Mouse (Mus musculus): ENCODE results near the gene Iqck. TPM values are rescaled to one million over a fixed set of nuclear protein-coding genes. Genes with fewer than 3 reads are reported as not detected.

Iqck gene
- polyA plus RNA-seq, 2 experiments: 0.22 to 0.40 TPM

- DNase-seq (ENCODE audit: low read depth in 3 of 3, low spot score in 3 of 3) (no peak), ATAC-seq (ENCODE audit: insufficient read depth) (0 out of 2 replicates have a peak, but pooled peaks have one; percentile 11)
- H3K36me3 ChIP-seq (replicated peaks; ENCODE audit: control insufficient read depth, insufficient read depth, low read depth): peaks cover 33% of the 10 kb centered on the region
- H3K4me3 ChIP-seq (ENCODE audit: insufficient read depth in 1 of 2, low read depth in 2 of 2, low read length in 2 of 2): no peak overlapping the region
- TF ChIP-seq CTCF (IDR thresholded peaks at IDR 0.05; ENCODE audit: low read depth) (no peak), EP300 (IDR thresholded peaks at IDR 0.05; ENCODE audit: low read depth) (no peak)
- peaks cover 0 to 2% of the 10 kb centered on the region in 2 experiments; a peak in 3 of 4 replicates for H3K4me1 ChIP-seq (replicated peaks; ENCODE audit: control insufficient read depth in 2 of 2, insufficient read depth in 2 of 2, low read length in 1 of 2)
- no peak overlapping the region for H3K4me2 ChIP-seq (ENCODE audit: low read depth)
- H3K27me3 ChIP-seq (ENCODE audit: control insufficient read depth, insufficient read depth, low read length): no peaks in the 10 kb centered on the region
- WGBS (ENCODE audit: insufficient replicate concordance): 46% methylated on average over 5 of the region's 5 CpGs
- H3K9ac ChIP-seq (replicated peaks): no peak overlapping the region
- H3K27ac ChIP-seq: no peak overlapping the region
- H3K9me3 ChIP-seq (ENCODE audit: control insufficient read depth, low read length): no peaks in the 10 kb centered on the region
Measured at GRCm38 (mm10) chr7:118849543-118850250, 5.9 kb upstream of the Iqck start.

GRCm38 (mm10) chr7:118850676-118851290, 4.8 kb upstream of the Iqck start:
- Histone ChIP-seq H3K27me3 (ENCODE audit: control insufficient read depth, insufficient read depth, low read length) (no peaks in the 10 kb centered on the region), H3K9ac (replicated peaks) (no peak overlapping the region), H3K4me2 (ENCODE audit: low read depth) (no peak overlapping the region), H3K4me3 (ENCODE audit: insufficient read depth in 1 of 2, low read depth in 2 of 2, low read length in 2 of 2) (no peak overlapping the region), H3K36me3 (replicated peaks; ENCODE audit: control insufficient read depth, insufficient read depth, low read depth) (peaks cover 22% of the 10 kb centered on the region), H3K9me3 (ENCODE audit: control insufficient read depth, low read length) (no peaks in the 10 kb centered on the region), H3K27ac (no peak overlapping the region), H3K4me1 (replicated peaks; ENCODE audit: control insufficient read depth in 2 of 2, insufficient read depth in 2 of 2, low read length in 1 of 2) (peaks cover 0 to 2% of the 10 kb centered on the region in 2 experiments; a peak in 3 of 4 replicates)
- TF ChIP-seq CTCF (IDR thresholded peaks at IDR 0.05; ENCODE audit: low read depth): no peak
- TF ChIP-seq EP300 (IDR thresholded peaks at IDR 0.05; ENCODE audit: low read depth): no peak
- no peak for DNase-seq (ENCODE audit: low read depth in 3 of 3, low spot score in 3 of 3)
- WGBS (ENCODE audit: insufficient replicate concordance): 72% methylated on average over 9 of the region's 9 CpGs
- no peak for ATAC-seq (ENCODE audit: insufficient read depth)

- Histone ChIP-seq H3K4me2 (ENCODE audit: low read depth) (no peak overlapping the region), H3K9ac (replicated peaks) (no peak overlapping the region), H3K9me3 (ENCODE audit: control insufficient read depth, low read length) (no peaks in the 10 kb centered on the region), H3K4me3 (ENCODE audit: insufficient read depth in 1 of 2, low read depth in 2 of 2, low read length in 2 of 2) (no peak overlapping the region), H3K27me3 (ENCODE audit: control insufficient read depth, insufficient read depth, low read length) (no peaks in the 10 kb centered on the region), H3K36me3 (replicated peaks; ENCODE audit: control insufficient read depth, insufficient read depth, low read depth) (peaks cover 17% of the 10 kb centered on the region), H3K4me1 (replicated peaks; ENCODE audit: control insufficient read depth in 2 of 2, insufficient read depth in 2 of 2, low read length in 1 of 2) (peaks cover 2 to 7% of the 10 kb centered on the region in 2 experiments; a peak in 3 of 4 replicates), H3K27ac (no peak overlapping the region)
- no peak for TF ChIP-seq CTCF (IDR thresholded peaks at IDR 0.05; ENCODE audit: low read depth)
- no peak for TF ChIP-seq EP300 (IDR thresholded peaks at IDR 0.05; ENCODE audit: low read depth)
- 82% methylated on average over 7 of the region's 7 CpGs for WGBS (ENCODE audit: insufficient replicate concordance)
- ATAC-seq (ENCODE audit: insufficient read depth) (no peak), DNase-seq (ENCODE audit: low read depth in 3 of 3, low spot score in 3 of 3) (no peak)
Measured at GRCm38 (mm10) chr7:118851571-118851970, 4.0 kb upstream of the Iqck start.

GRCm38 (mm10) chr7:118852611-118853010, 2.9 kb upstream of the Iqck start:
- DNase-seq (ENCODE audit: low read depth in 3 of 3, low spot score in 3 of 3): no peak
- H3K4me3 ChIP-seq (ENCODE audit: insufficient read depth in 1 of 2, low read depth in 2 of 2, low read length in 2 of 2): no peak overlapping the region
- peaks cover 11% of the 10 kb centered on the region for H3K36me3 ChIP-seq (replicated peaks; ENCODE audit: control insufficient read depth, insufficient read depth, low read depth)
- H3K9me3 ChIP-seq (ENCODE audit: control insufficient read depth, low read length): no peaks in the 10 kb centered on the region
- no peaks in the 10 kb centered on the region for H3K27me3 ChIP-seq (ENCODE audit: control insufficient read depth, insufficient read depth, low read length)
- peaks cover 2 to 7% of the 10 kb centered on the region in 2 experiments; a peak in 3 of 4 replicates for H3K4me1 ChIP-seq (replicated peaks; ENCODE audit: control insufficient read depth in 2 of 2, insufficient read depth in 2 of 2, low read length in 1 of 2)
- 81% methylated on average over 4 of the region's 4 CpGs for WGBS (ENCODE audit: insufficient replicate concordance)
- H3K4me2 ChIP-seq (ENCODE audit: low read depth): no peak overlapping the region
- no peak overlapping the region for H3K27ac ChIP-seq
- H3K9ac ChIP-seq (replicated peaks): no peak overlapping the region
- no peak for ATAC-seq (ENCODE audit: insufficient read depth)
- no peak for TF ChIP-seq CTCF (IDR thresholded peaks at IDR 0.05; ENCODE audit: low read depth)
- TF ChIP-seq EP300 (IDR thresholded peaks at IDR 0.05; ENCODE audit: low read depth): no peak

- Histone ChIP-seq H3K27ac (no peak overlapping the region), H3K9ac (replicated peaks) (peak overlapping the region; percentile 80), H3K36me3 (replicated peaks; ENCODE audit: control insufficient read depth, insufficient read depth, low read depth) (peaks cover 3% of the 10 kb centered on the region), H3K4me2 (ENCODE audit: low read depth) (peak overlapping the region; percentile 80), H3K9me3 (ENCODE audit: control insufficient read depth, low read length) (no peaks in the 10 kb centered on the region), H3K4me1 (replicated peaks; ENCODE audit: control insufficient read depth in 2 of 2, insufficient read depth in 2 of 2, low read length in 1 of 2) (peaks cover 2 to 7% of the 10 kb centered on the region in 2 experiments; a peak in 3 of 4 replicates), H3K27me3 (ENCODE audit: control insufficient read depth, insufficient read depth, low read length) (no peaks in the 10 kb centered on the region), H3K4me3 (ENCODE audit: insufficient read depth in 1 of 2, low read depth in 2 of 2, low read length in 2 of 2) (peak overlapping the region; percentile 82 to 89)
- DNase-seq (ENCODE audit: low read depth in 3 of 3, low spot score in 3 of 3): no peak
- TF ChIP-seq EP300 (IDR thresholded peaks at IDR 0.05; ENCODE audit: low read depth) (no peak), CTCF (IDR thresholded peaks at IDR 0.05; ENCODE audit: low read depth) (no peak)
- 6% methylated on average over 3 of the region's 3 CpGs for WGBS (ENCODE audit: insufficient replicate concordance)
- ATAC-seq (ENCODE audit: insufficient read depth): no peak
Measured at GRCm38 (mm10) chr7:118854606-118855005, 946 bp upstream of the Iqck start.

All from liver, embryonic 14.5 days (tissue).